Mouse (Mus musculus) telencephalon, adult 2 months (tissue): ENCODE data around the gene Tnnc1.

Source experiments
- DNase-seq: peaks from one replicate; pipeline ENCODE4 v3.0.0-alpha.2; 2011; ENCODE audit warnings: low read depth, low spot score

Gene Tnnc1

DNA sequence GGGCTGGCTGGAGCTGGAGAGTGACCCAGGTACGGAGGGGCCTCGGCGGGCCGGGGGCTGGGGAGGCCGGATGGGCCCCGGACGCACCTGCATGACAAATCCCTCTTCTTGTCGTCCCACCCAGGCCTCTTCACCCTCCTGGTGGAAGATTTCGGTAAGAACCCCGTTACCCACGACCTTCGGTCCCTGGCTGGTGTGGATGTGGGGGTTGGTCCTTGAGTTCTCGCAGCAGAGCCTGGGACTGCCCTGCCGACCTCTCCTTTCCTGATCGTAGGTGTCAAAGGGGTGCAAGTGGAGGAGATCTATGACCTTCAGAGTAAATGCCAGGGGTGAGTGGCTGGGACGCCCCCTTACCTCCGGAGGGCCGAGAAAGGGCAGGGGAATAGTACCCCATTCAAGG lies 43.5 kb downstream of the Tnnc1 start:
- DNase-seq, result no peak

DNA sequence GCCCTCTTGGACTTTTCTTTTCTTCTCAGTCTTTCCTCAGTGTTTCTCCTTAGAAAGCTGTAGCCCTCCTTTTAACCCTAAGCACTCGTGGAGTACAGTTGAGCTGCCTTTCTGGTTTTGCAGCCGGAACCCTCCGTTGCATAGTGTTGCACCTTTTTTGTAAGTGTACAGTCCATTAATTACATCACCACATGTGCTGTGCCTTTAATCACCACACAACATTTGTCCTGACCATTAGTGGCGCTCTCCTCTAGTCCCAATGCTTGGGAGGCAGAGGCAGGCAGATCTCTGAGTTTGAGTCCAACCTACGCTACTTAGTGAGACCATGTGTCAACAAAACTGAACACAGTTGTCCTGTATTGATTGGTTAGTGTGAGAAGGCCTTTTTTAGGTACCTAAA lies 44.0 kb downstream of the Tnnc1 start:
- DNase-seq, result no peak

DNA sequence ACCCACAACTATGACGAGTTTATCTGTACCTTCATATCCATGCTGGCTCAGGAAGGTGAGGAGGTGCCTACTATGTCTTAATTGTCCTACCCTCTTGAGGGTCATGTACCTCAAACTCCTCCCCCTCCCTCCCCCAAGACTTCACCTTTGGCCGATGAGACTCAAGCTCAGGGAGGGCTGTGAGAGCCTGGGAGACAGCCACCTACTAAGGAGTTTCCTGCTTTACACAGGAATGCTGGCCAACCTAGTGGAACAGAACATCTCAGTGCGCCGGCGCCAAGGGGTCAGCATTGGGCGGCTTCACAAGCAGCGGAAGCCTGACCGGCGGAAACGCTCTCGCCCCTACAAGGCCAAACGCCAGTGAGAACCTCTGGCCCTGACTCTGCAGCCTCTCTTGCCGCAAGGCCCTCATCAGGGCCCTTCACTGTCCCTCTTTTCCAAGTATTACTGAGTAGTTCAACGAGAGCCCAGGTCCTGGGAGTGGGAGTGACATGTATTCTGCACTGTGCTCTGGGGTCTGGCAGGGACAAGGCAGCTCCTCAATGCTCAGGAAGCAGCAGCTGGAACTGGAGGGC lies 50.5 kb downstream of the Tnnc1 start:
- DNase-seq, result no peak

DNA sequence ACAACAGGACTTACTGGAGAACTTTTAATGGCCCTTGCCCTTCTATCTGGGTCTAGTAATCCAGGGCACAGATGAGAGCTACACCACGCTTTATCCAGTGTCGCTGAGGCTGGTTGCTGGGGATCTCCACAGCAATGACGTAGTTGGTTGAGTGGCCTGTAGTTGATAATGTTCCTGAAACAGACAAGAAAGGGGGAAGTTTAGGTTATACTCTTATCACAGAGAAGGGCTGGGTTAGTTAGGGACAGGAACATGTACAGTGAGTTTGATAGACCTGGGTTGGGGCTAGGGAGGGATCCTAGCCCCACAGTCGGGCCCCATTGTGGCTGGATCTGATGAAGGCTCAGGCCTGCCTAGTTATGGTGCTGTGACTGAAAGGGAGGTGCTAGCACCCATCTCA lies 52.3 kb downstream of the Tnnc1 start:
- no peak for DNase-seq

DNA sequence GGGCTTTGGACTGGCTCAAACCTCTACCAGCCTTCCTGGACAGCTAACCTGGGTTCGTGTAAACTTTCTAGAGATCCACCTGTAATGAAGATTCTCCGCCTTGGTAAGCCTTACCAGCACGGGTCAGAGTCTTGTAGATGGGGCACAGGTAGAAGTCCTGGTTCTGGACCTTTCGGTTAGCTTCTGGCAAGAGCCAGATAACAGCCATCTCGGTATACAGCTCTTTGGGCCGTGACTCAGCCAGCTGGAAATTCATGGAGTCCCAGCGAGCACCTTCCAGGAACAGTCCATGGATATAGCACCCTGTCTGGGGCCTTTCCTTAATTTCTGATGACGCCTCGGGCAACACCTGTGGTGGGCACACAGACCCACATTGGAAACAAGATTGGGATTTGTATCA lies 52.8 kb downstream of the Tnnc1 start:
- DNase-seq, result no peak
